Mouse (Mus musculus) intestine, embryonic 15.5 days (tissue): Measurements from ENCODE around the gene Samd10. TPM values are rescaled to one million over a fixed set of nuclear protein-coding genes. Genes with fewer than 3 reads are reported as not detected.

Experiments
- ATAC-seq: fragments of 200-750 bp; cut with Nextera tagmentation; 2 replicates; pipeline ENCODE4 v1.8.0; 2017; ENCODE audit warnings: moderate TSS enrichment, moderate library complexity
- H3K27ac ChIP-seq: fragments of 300-500 bp; sonication (generic); 2 replicates; pipeline ENCODE4 v1.5.1; 2015; ENCODE audit warnings: mild to moderate bottlenecking, inconsistent platforms
- H3K27me3 ChIP-seq: fragments of 300-500 bp; sonication (generic); replicated peaks from 2 replicates; pipeline ENCODE4 v1.6.1; 2015; ENCODE audit warnings: inconsistent platforms
- H3K36me3 ChIP-seq: fragments of 300-500 bp; sonication (generic); 2 replicates; pipeline ENCODE4 v1.6.1; 2015; ENCODE audit warnings: inconsistent platforms
- H3K4me1 ChIP-seq: fragments of 300-500 bp; sonication (generic); replicated peaks from 2 replicates; pipeline ENCODE4 v1.6.1; 2015; ENCODE audit warnings: inconsistent platforms
- H3K4me2 ChIP-seq: fragments of 300-500 bp; sonication (generic); replicated peaks from 2 replicates; pipeline ENCODE4 v1.6.1; 2015; ENCODE audit warnings: mild to moderate bottlenecking, inconsistent platforms
- H3K4me3 ChIP-seq: fragments of 300-500 bp; sonication (generic); replicated peaks from 2 replicates; pipeline ENCODE4 v1.5.1; 2015; ENCODE audit warnings: inconsistent platforms
- H3K9ac ChIP-seq: fragments of 300-500 bp; sonication (generic); 2 replicates; pipeline ENCODE4 v1.6.1; 2015; ENCODE audit warnings: inconsistent platforms
- H3K9me3 ChIP-seq: fragments of 300-500 bp; sonication (generic); 2 replicates; pipeline ENCODE4 v1.6.1; 2016; ENCODE audit warnings: inconsistent platforms
- WGBS: fragments of 180-500 bp; shearing (Covaris S2); methylation state at CpG from one replicate; pipeline ENCODE4 v1.1.7; 2015; 5-methylcytosine and 5-hydroxymethylcytosine counted together
- polyA plus RNA-seq: library from polyadenylated mRNA; unstranded; fragments of >200 nt; fragmentation: Nextera tagmentation; extraction: Ambion mirVana; gene quantifications from 2 replicates; pipeline ENCODE4 v1.2.1, GENCODE M21; 2015

Samd10 gene
- polyA plus RNA-seq, 1 experiment from 2014 or later = 22.7 TPM

- Histone ChIP-seq H3K4me1 (no peaks in the 10 kb centered on the region), H3K27me3 (no peaks in the 10 kb centered on the region), H3K4me2 (no peak overlapping the region), H3K9ac (no peak overlapping the region), H3K9me3 (no peaks in the 10 kb centered on the region), H3K4me3 (no peak overlapping the region), H3K36me3 (peaks cover 8% of the 10 kb centered on the region; the same call in 1 of the 2 replicates), H3K27ac (no peak overlapping the region)
- 69% methylated on average over 6 of the region's 6 CpGs for WGBS
- no peak for ATAC-seq
Measured at GRCm38 (mm10) chr2:181570921-181571595, 28.0 kb downstream of the Samd10 start.

DNA sequence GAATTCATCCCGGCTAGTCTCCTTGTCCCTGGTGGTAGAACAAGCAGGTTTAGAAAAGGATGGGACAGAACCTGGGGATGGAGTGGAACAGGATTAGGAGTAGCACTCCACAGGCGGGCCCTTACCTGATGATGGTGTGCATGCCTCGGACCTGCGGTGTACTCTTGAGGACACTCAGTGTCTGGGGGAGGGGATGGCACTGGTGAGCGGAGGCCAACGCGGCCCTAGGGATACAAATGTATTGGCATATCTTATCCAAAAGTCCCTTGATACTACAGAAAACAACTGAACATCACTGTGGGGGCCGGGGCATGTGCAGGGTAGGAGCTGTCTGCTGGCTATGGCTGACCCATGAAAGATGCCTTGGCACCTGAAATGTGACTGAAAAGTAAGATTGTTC lies 28.6 kb downstream of the Samd10 start:
- H3K36me3 ChIP-seq = peaks cover 8% of the 10 kb centered on the region; the same call in 1 of the 2 replicates
- H3K9ac ChIP-seq = no peak overlapping the region
- no peak overlapping the region for H3K4me3 ChIP-seq
- H3K27me3 ChIP-seq = no peaks in the 10 kb centered on the region
- no peak overlapping the region for H3K4me2 ChIP-seq
- no peak for ATAC-seq
- H3K9me3 ChIP-seq = no peaks in the 10 kb centered on the region
- no peak overlapping the region for H3K27ac ChIP-seq
- no peaks in the 10 kb centered on the region for H3K4me1 ChIP-seq
- WGBS = 88% methylated on average over 8 of the region's 8 CpGs

- Histone ChIP-seq H3K27ac (no peak overlapping the region), H3K4me3 (no peak overlapping the region), H3K9me3 (no peaks in the 10 kb centered on the region), H3K27me3 (no peaks in the 10 kb centered on the region), H3K9ac (no peak overlapping the region), H3K4me2 (no peak overlapping the region), H3K4me1 (no peaks in the 10 kb centered on the region), H3K36me3 (peaks cover 8% of the 10 kb centered on the region; the same call in 1 of the 2 replicates)
- no peak for ATAC-seq
- 88% methylated on average over 10 of the region's 10 CpGs for WGBS
Measured at GRCm38 (mm10) chr2:181569856-181570255, 29.2 kb downstream of the Samd10 start.

- Histone ChIP-seq H3K4me3 (no peak overlapping the region), H3K27ac (no peak overlapping the region), H3K36me3 (peaks cover 4% of the 10 kb centered on the region; the same call in 1 of the 2 replicates), H3K27me3 (no peaks in the 10 kb centered on the region), H3K9me3 (no peaks in the 10 kb centered on the region), H3K9ac (no peak overlapping the region), H3K4me2 (no peak overlapping the region), H3K4me1 (no peaks in the 10 kb centered on the region)
- ATAC-seq = 0 out of 2 replicates have a peak, but pooled peaks have one; percentile 51
- 86% methylated on average over 7 of the region's 7 CpGs for WGBS
Measured at GRCm38 (mm10) chr2:181568272-181569008, 30.6 kb downstream of the Samd10 start.

GRCm38 (mm10) chr2:181567338-181567737 lies 31.7 kb downstream of the Samd10 start:
- Histone ChIP-seq H3K27me3 (no peaks in the 10 kb centered on the region), H3K36me3 (peaks cover 3% of the 10 kb centered on the region; the same call in 1 of the 2 replicates), H3K4me3 (no peak overlapping the region), H3K9me3 (no peaks in the 10 kb centered on the region), H3K9ac (no peak overlapping the region), H3K4me1 (no peaks in the 10 kb centered on the region), H3K4me2 (no peak overlapping the region), H3K27ac (no peak overlapping the region)
- no peak for ATAC-seq
- WGBS = 84% methylated on average over 3 of the region's 3 CpGs

DNA sequence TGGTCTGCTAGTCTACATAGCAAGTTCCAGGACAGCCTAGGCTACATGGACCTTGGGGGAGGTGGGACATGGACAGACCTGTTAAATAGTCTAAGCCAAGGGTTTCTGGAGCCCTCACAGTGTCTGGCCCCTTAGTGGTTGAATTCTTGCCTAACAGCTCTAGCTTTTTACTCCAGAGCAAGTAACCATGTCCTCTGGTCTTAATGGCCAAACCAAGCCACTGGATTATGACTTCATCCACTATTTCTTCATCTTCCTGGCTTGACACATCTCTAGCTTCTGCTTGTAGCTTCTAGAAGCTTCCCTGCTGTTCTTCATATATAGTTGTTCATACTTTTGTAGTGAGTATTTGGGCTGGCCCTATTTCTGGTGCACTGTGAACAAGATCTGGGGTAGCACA lies 45.2 kb downstream of the Samd10 start:
- Histone ChIP-seq H3K4me2 (no peak overlapping the region), H3K36me3 (peaks cover 31% of the 10 kb centered on the region), H3K9me3 (no peaks in the 10 kb centered on the region), H3K9ac (no peak overlapping the region), H3K27me3 (no peaks in the 10 kb centered on the region), H3K27ac (no peak overlapping the region), H3K4me1 (no peaks in the 10 kb centered on the region), H3K4me3 (no peak overlapping the region)
- ATAC-seq = no peak

DNA sequence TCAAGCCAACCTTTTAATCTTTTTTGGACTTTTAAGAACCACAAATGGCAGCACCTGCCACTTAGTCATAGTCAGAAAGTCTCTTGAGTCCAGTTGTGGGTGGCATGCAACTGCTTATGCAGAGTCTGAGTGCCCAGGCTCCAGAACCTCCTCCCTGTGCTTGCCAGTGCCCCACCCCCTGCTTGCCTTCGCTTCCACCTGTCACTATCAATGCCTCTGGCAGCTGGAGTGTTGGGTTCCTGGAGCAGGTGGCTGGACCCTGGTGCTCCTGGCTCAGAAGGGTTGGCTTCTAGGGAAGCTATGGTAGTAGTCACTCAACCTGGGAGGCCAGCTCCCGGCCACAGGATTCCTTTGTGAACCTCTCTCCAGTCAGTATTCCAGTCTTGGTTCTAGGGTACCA lies 48.8 kb downstream of the Samd10 start:
- Histone ChIP-seq H3K9ac (no peak overlapping the region), H3K4me1 (no peaks in the 10 kb centered on the region), H3K36me3 (peaks cover 46% of the 10 kb centered on the region), H3K9me3 (no peaks in the 10 kb centered on the region), H3K4me3 (no peak overlapping the region), H3K4me2 (no peak overlapping the region), H3K27ac (no peak overlapping the region), H3K27me3 (no peaks in the 10 kb centered on the region)
- no peak for ATAC-seq
- WGBS = 92% methylated on average over 2 of the region's 2 CpGs

GRCm38 (mm10) chr2:181548682-181549081 lies 50.3 kb downstream of the Samd10 start:
- Histone ChIP-seq H3K9ac (no peak overlapping the region), H3K4me3 (no peak overlapping the region), H3K27ac (no peak overlapping the region), H3K27me3 (no peaks in the 10 kb centered on the region), H3K4me2 (no peak overlapping the region), H3K36me3 (peaks cover 46% of the 10 kb centered on the region), H3K9me3 (no peaks in the 10 kb centered on the region), H3K4me1 (no peaks in the 10 kb centered on the region)
- ATAC-seq = no peak
- 85% methylated on average over 5 of the region's 5 CpGs for WGBS

DNA sequence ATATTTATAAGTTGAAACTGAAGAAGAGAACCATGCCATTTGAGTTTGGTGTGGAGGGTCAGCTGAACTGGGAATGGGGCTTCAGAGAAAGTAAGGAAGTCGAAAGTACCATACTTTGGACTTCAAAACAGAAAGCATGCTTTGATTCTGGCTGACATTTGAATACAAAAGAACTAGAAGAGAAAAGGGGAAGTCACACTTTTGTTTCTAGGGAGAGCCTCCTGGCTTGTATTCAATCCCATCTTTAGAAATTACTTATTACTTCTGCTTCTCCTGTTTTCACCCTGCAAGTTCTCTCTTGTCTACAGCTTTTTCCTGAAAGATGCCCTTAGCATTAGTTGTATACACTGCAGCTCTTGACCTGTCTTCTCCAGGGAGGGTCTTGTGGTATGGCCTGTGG lies 50.8 kb downstream of the Samd10 start:
- Histone ChIP-seq H3K4me2 (no peak overlapping the region), H3K4me3 (no peak overlapping the region), H3K4me1 (no peaks in the 10 kb centered on the region), H3K36me3 (peaks cover 46% of the 10 kb centered on the region), H3K9ac (no peak overlapping the region), H3K9me3 (no peaks in the 10 kb centered on the region), H3K27ac (no peak overlapping the region), H3K27me3 (no peaks in the 10 kb centered on the region)
- no peak for ATAC-seq
- 85% methylated on average over 1 of the region's 1 CpGs for WGBS

- no peak for ATAC-seq
- H3K36me3 ChIP-seq = peaks cover 37% of the 10 kb centered on the region
- H3K9me3 ChIP-seq = no peaks in the 10 kb centered on the region
- H3K4me3 ChIP-seq = no peak overlapping the region
- H3K27me3 ChIP-seq = no peaks in the 10 kb centered on the region
- WGBS = 96% methylated on average over 7 of the region's 7 CpGs
- no peaks in the 10 kb centered on the region for H3K4me1 ChIP-seq
- no peak overlapping the region for H3K9ac ChIP-seq
- no peak overlapping the region for H3K4me2 ChIP-seq
- H3K27ac ChIP-seq = no peak overlapping the region
Measured at GRCm38 (mm10) chr2:181546142-181546541, 52.9 kb downstream of the Samd10 start.
